In the genomic region with DNA sequence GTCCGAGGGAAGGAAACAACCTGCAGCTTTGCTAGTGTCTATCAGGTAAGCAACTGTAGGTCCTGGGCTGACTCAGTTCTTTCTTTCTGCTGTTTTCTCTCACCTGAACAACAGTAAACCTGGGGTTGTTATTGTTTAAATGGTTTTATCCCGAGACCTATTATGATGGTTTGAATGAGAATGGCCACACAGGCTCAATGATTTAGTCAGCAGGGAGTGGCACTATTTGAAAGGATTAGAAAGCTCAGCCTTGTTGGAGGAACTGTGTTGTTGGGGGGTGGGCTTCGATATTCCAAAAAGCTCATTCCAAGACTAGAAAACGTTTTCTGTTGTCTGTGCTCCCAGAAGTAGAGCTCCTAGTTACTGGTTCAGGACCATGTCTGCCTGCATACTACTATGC, we compare ENCODE assay signal across 21 mouse cellular contexts.
"Had no signal": no experiment of that assay in that cellular context is flagged by ENCODE, and none has a peak within 500 bp of the region (broad histone marks: within the 10 kb centered on the region; RNA-seq: fewer than 3 reads in every experiment).

No protein-coding gene starts in this region.

- ATAC-seq: liver, postnatal 0 days; lung, postnatal 0 days; midbrain, embryonic 13.5 days; midbrain, embryonic 16.5 days had no signal

- H3K4me2 ChIP-seq: liver, embryonic 15.5 days; lung, embryonic 15.5 days; midbrain, embryonic 13.5 days; neural tube, embryonic 13.5 days; neural tube, embryonic 15.5 days had no signal

- H3K4me3 ChIP-seq: liver, embryonic 15.5 days; lung, embryonic 15.5 days; midbrain, embryonic 10.5 days; midbrain, embryonic 13.5 days; myocyte; neural tube, embryonic 13.5 days; neural tube, embryonic 15.5 days had no signal

- H3K9ac ChIP-seq: liver, embryonic 15.5 days; liver, postnatal 0 days; lung, embryonic 15.5 days; midbrain, embryonic 13.5 days; neural tube, embryonic 13.5 days; neural tube, embryonic 15.5 days had no signal

- H3K27me3 ChIP-seq: liver, embryonic 15.5 days; lung, embryonic 15.5 days; midbrain, embryonic 13.5 days; neural tube, embryonic 13.5 days; neural tube, embryonic 15.5 days had no signal

- H3K36me3 ChIP-seq: liver, embryonic 15.5 days; lung, embryonic 15.5 days; midbrain, embryonic 10.5 days; midbrain, embryonic 13.5 days; neural tube, embryonic 13.5 days; neural tube, embryonic 15.5 days had no signal

- H3K27ac ChIP-seq: liver, embryonic 15.5 days; lung, embryonic 15.5 days; midbrain, embryonic 10.5 days; midbrain, embryonic 13.5 days; neural tube, embryonic 13.5 days; neural tube, embryonic 15.5 days had no signal

- H3K9me3 ChIP-seq: liver, embryonic 15.5 days; lung, embryonic 15.5 days; midbrain, embryonic 10.5 days; midbrain, embryonic 13.5 days; neural tube, embryonic 13.5 days; neural tube, embryonic 15.5 days had no signal

- H3K4me1 ChIP-seq: liver, embryonic 15.5 days; lung, embryonic 15.5 days; midbrain, embryonic 10.5 days; midbrain, embryonic 13.5 days; neural tube, embryonic 13.5 days; neural tube, embryonic 15.5 days had no signal

- DNase-seq: liver, postnatal 0 days; lung, adult 2 months; lung, postnatal 14 days; lung, postnatal 4 days; retina, postnatal 1 day; right cerebral cortex, adult 18-20 months; right cerebral cortex, postnatal 25 days; right cerebral cortex, postnatal 4 days; spleen, adult 18-20 months; thymus, adult 2 months; thymus, postnatal 25 days; thymus, postnatal 4 days had no signal
